Mouse (Mus musculus): Measurements from ENCODE around the gene Chst13. TPM values are rescaled to one million over a fixed set of nuclear protein-coding genes. Genes with fewer than 3 reads are reported as not detected.

Chst13 gene
- total and polyA plus RNA-seq, 2 experiments from 2014 or later = 0.20 to 0.21 TPM

GRCm38 (mm10) chr6:90334244-90334643, 9.3 kb upstream of the Chst13 start:
- Histone ChIP-seq H3K4me2 (ENCODE audit: low read depth, low read length) (no peak overlapping the region), H3K4me3 (ENCODE audit: low read length) (no peak overlapping the region), H3K4me1 (ENCODE audit: insufficient read depth, low read length) (no peaks in the 10 kb centered on the region), H3K27ac (no peak overlapping the region), H3K36me3 (ENCODE audit: insufficient read depth, low read length) (no peaks in the 10 kb centered on the region), H3K9me3 (ENCODE audit: low read length) (no peaks in the 10 kb centered on the region), H3K9ac (replicated peaks; ENCODE audit: low read length) (no peak overlapping the region), H3K27me3 (ENCODE audit: insufficient read depth, low read length) (no peaks in the 10 kb centered on the region)
- no peak for TF ChIP-seq CTCF (IDR thresholded peaks at IDR 0.05; ENCODE audit: low read depth)
- WGBS = 86% methylated on average over 3 of the region's 3 CpGs
- ATAC-seq (no peak), DNase-seq (ENCODE audit: low spot score) (no peak)

- Histone ChIP-seq H3K4me1 (ENCODE audit: insufficient read depth, low read length) (no peaks in the 10 kb centered on the region), H3K36me3 (ENCODE audit: insufficient read depth, low read length) (no peaks in the 10 kb centered on the region), H3K27ac (no peak within 1 kb of the TSS), H3K27me3 (ENCODE audit: insufficient read depth, low read length) (no peaks in the 10 kb centered on the region), H3K9me3 (ENCODE audit: low read length) (no peaks in the 10 kb centered on the region), H3K4me3 (ENCODE audit: low read length) (no peak within 1 kb of the TSS), H3K4me2 (ENCODE audit: low read depth, low read length) (no peak within 1 kb of the TSS), H3K9ac (replicated peaks; ENCODE audit: low read length) (no peak within 1 kb of the TSS)
- DNase-seq (ENCODE audit: low spot score) = no peak
- no peak for ATAC-seq
- TF ChIP-seq CTCF (IDR thresholded peaks at IDR 0.05; ENCODE audit: low read depth) = no peak
- WGBS = 91% methylated on average over 7 of the region's 7 CpGs
These were observed 7.8 kb upstream of the Chst13 start, which contains the start of gene Uroc1 for GRCm38 (mm10) chr6:90332561-90333425. Uroc1 (plus strand) TSS chr6:90333284.

GRCm38 (mm10) chr6:90329953-90330352, 5.0 kb upstream of the Chst13 start:
- Histone ChIP-seq H3K9me3 (ENCODE audit: low read length) (no peaks in the 10 kb centered on the region), H3K27me3 (ENCODE audit: insufficient read depth, low read length) (no peaks in the 10 kb centered on the region), H3K4me3 (ENCODE audit: low read length) (no peak overlapping the region), H3K27ac (no peak overlapping the region), H3K4me2 (ENCODE audit: low read depth, low read length) (no peak overlapping the region), H3K36me3 (ENCODE audit: insufficient read depth, low read length) (no peaks in the 10 kb centered on the region), H3K9ac (replicated peaks; ENCODE audit: low read length) (no peak overlapping the region), H3K4me1 (ENCODE audit: insufficient read depth, low read length) (no peaks in the 10 kb centered on the region)
- TF ChIP-seq CTCF (IDR thresholded peaks at IDR 0.05; ENCODE audit: low read depth) = no peak
- DNase-seq (ENCODE audit: low spot score) = peak; percentile 82
- ATAC-seq = peak; percentile 84
- WGBS = 25% methylated on average over 1 of the region's 1 CpGs

- Histone ChIP-seq H3K4me1 (ENCODE audit: insufficient read depth, low read length) (no peaks in the 10 kb centered on the region; the same call in 1 of the 2 replicates), H3K9ac (replicated peaks; ENCODE audit: low read length) (no peak overlapping the region), H3K9me3 (ENCODE audit: low read length) (no peaks in the 10 kb centered on the region), H3K4me3 (ENCODE audit: low read length) (no peak overlapping the region), H3K27me3 (ENCODE audit: insufficient read depth, low read length) (no peaks in the 10 kb centered on the region), H3K36me3 (ENCODE audit: insufficient read depth, low read length) (no peaks in the 10 kb centered on the region), H3K4me2 (ENCODE audit: low read depth, low read length) (no peak overlapping the region), H3K27ac (no peak overlapping the region)
- ATAC-seq (no peak), DNase-seq (ENCODE audit: low spot score) (peak; percentile 68)
- TF ChIP-seq CTCF (IDR thresholded peaks at IDR 0.05; ENCODE audit: low read depth) = peak; percentile 75
- WGBS = 20% methylated on average over 6 of the region's 6 CpGs
These were observed 2.7 kb upstream of the Chst13 start for GRCm38 (mm10) chr6:90327670-90328069.

GRCm38 (mm10) chr6:90324463-90324862, 522 bp downstream of the Chst13 start:
- no peak for ATAC-seq
- Histone ChIP-seq H3K4me1 (ENCODE audit: insufficient read depth, low read length) (no peaks in the 10 kb centered on the region; the same call in 1 of the 2 replicates), H3K27me3 (ENCODE audit: insufficient read depth, low read length) (no peaks in the 10 kb centered on the region), H3K4me2 (ENCODE audit: low read depth, low read length) (peak overlapping the region; percentile 44; the same call in 1 of the 2 replicates), H3K9me3 (ENCODE audit: low read length) (no peaks in the 10 kb centered on the region), H3K9ac (replicated peaks; ENCODE audit: low read length) (no peak overlapping the region), H3K4me3 (ENCODE audit: low read length) (no peak overlapping the region), H3K27ac (no peak overlapping the region), H3K36me3 (ENCODE audit: insufficient read depth, low read length) (no peaks in the 10 kb centered on the region)
- DNase-seq (ENCODE audit: low spot score) = no peak
- 68% methylated on average over 3 of the region's 3 CpGs for WGBS
- no peak for TF ChIP-seq CTCF (IDR thresholded peaks at IDR 0.05; ENCODE audit: low read depth)

- no peak overlapping the region for H3K4me2 ChIP-seq (ENCODE audit: low read depth, low read length)
- DNase-seq (ENCODE audit: low spot score) (peak; percentile 56), ATAC-seq (peak; percentile 38; the same call in 1 of the 2 replicates)
- no peak overlapping the region for H3K4me3 ChIP-seq (ENCODE audit: low read length)
- no peak overlapping the region for H3K9ac ChIP-seq (replicated peaks; ENCODE audit: low read length)
- 49% methylated on average over 3 of the region's 3 CpGs for WGBS
- H3K9me3 ChIP-seq (ENCODE audit: low read length) = no peaks in the 10 kb centered on the region
- no peak for TF ChIP-seq CTCF (IDR thresholded peaks at IDR 0.05; ENCODE audit: low read depth)
- H3K27me3 ChIP-seq (ENCODE audit: insufficient read depth, low read length) = no peaks in the 10 kb centered on the region
- no peaks in the 10 kb centered on the region; the same call in 1 of the 2 replicates for H3K4me1 ChIP-seq (ENCODE audit: insufficient read depth, low read length)
- no peak overlapping the region for H3K27ac ChIP-seq
- no peaks in the 10 kb centered on the region for H3K36me3 ChIP-seq (ENCODE audit: insufficient read depth, low read length)
These were observed 959 bp downstream of the Chst13 start for GRCm38 (mm10) chr6:90324026-90324425.

GRCm38 (mm10) chr6:90321811-90322210, 3.2 kb downstream of the Chst13 start:
- DNase-seq (ENCODE audit: low spot score) (no peak), ATAC-seq (no peak)
- H3K4me2 ChIP-seq (ENCODE audit: low read depth, low read length) = no peak overlapping the region
- no peak overlapping the region for H3K9ac ChIP-seq (replicated peaks; ENCODE audit: low read length)
- TF ChIP-seq CTCF (IDR thresholded peaks at IDR 0.05; ENCODE audit: low read depth) = no peak
- WGBS = 42% methylated on average over 4 of the region's 4 CpGs
- H3K27me3 ChIP-seq (ENCODE audit: insufficient read depth, low read length) = no peaks in the 10 kb centered on the region
- H3K4me3 ChIP-seq (ENCODE audit: low read length) = no peak overlapping the region
- H3K9me3 ChIP-seq (ENCODE audit: low read length) = no peaks in the 10 kb centered on the region
- no peaks in the 10 kb centered on the region for H3K36me3 ChIP-seq (ENCODE audit: insufficient read depth, low read length)
- no peak overlapping the region for H3K27ac ChIP-seq
- no peaks in the 10 kb centered on the region; the same call in 1 of the 2 replicates for H3K4me1 ChIP-seq (ENCODE audit: insufficient read depth, low read length)
